Mouse (Mus musculus) C2C12 (cell line): ENCODE measurements around the gene Cspg4.

Source experiments
- CTCF ChIP-seq: IDR thresholded peaks from one replicate; pipeline ENCODE4 v1.5.1; 2011; ENCODE audit not compliant: control insufficient read depth, insufficient read depth, insufficient read length
- FOSL1 ChIP-seq: IDR thresholded peaks from one replicate; pipeline ENCODE4 v1.8.0; 2011; ENCODE audit warnings: mild to moderate bottlenecking, low read length; ENCODE audit not compliant: poor library complexity, insufficient read depth, severe bottlenecking
- MAX ChIP-seq: IDR thresholded peaks from one replicate; pipeline ENCODE4 v1.6.1; 2011; ENCODE audit warnings: mild to moderate bottlenecking, control low read depth
- MYOD1 ChIP-seq: IDR thresholded peaks from one replicate; pipeline ENCODE4 v1.6.1; 2011; ENCODE audit warnings: low read depth; ENCODE audit not compliant: control insufficient read depth, insufficient read length
- MYOG ChIP-seq: IDR thresholded peaks from one replicate; pipeline ENCODE4 v1.6.1; 2011; ENCODE audit not compliant: control insufficient read depth, insufficient read length; ENCODE audit errors: extremely low read depth
- USF1 ChIP-seq: IDR thresholded peaks from one replicate; pipeline ENCODE4 v1.6.1; 2011; ENCODE audit warnings: low read depth, mild to moderate bottlenecking, control low read depth, moderate library complexity

DNA sequence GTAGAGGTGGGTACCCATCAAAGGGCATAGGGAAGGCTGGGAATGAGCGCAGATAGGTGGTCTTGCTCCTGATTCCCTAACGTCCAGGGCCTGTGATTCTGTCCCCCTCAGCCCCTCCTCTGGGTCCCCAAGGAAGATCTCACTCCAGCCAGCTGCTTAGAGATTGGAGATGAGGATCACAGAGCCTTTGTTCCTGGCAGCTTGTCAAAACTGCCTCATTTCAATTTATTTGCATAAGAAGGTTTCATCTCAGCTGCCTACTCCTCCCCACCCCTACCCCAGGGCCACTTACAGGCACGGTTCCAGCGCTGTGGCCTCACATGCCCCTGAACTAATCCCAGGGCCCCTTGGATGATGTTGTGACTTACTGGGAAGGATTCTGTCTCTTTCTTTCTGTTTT lies 34.7 kb upstream of the Cspg4 start:
- TF ChIP-seq CTCF (no peak), MAX (no peak), USF1 (no peak), FOSL1 (no peak), MYOD1 (no peak), MYOG (no peak)
